Mouse (Mus musculus) embryonic stem cell, embryonic (primary cell): ENCODE data around the gene Nnmt.

Experiments used
- CTCF ChIA-PET, 4 experiments: fragments of 300-600 bp in 2 of 4; fragments of 350-600 bp in 2 of 4; sonication (Branson Sonifier 250); formaldehyde crosslinking; loops; one replicate each; lab custom pipeline; 2022; ENCODE audit warnings: inconsistent platforms in 2 of 4; lab: Charles Lee
- POLR2A ChIA-PET, 4 experiments: fragments of 300-600 bp in 2 of 4; fragments of 350-600 bp in 2 of 4; sonication (Branson Sonifier 250); formaldehyde crosslinking; loops; one replicate each; lab custom pipeline; 2022; ENCODE audit warnings: antibody characterized with exemption in 4 of 4, inconsistent platforms in 1 of 4; lab: Charles Lee

Gene Nnmt

DNA sequence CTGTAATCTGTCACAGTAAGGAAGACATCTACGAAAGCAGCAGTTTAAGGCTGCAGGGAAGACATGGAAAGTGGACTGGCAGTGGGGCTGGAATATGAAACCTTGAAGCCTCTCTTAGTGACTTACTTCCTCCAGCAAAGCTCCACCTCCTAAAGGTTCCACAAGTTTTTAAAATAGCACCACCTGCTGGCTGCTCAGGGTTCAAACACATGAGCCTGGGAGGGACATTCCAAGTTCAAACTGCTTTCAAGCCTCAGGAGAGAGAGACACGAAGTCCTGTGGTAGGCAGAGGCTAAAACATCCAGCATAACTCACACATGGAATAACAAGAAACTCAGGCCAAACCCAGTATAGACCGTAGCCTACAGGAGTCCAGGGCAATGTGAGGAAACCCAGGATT, 39.4 kb upstream of the Nnmt start:
- POLR2A ChIA-PET = interaction anchor here in 2 of 4 experiments (0.5 to 0.9 kb wide), 2 partner anchors 336 to 343 kb away, joined by 3 to 4 read pairs; no protein-coding TSS in a partner anchor

DNA sequence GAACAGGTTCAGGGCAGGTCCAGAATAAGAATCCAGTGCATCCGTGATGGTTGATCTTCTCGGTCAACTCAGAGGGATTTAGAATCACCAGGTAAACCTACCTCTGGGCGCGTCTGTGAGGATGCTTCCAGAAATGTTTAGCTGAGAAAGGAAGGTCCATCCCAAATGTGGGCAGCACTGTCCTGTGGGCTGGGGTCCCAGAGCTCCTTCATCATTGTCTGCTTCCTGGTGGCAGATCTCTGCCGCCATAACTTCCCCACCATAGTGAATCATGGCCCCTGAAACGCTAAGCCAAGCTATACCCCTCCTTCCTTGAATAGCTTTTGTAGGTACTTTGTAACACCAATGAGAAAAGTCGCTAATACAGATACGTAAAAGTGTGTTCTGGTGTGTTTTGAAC, 36.7 kb upstream of the Nnmt start:
- ChIA-PET POLR2A (interaction anchor here in 2 of 4 experiments (0.6 to 1.1 kb wide), 2 partner anchors 27 to 1904 kb away, joined by 3 to 5 read pairs; no protein-coding TSS in a partner anchor), CTCF (no interaction called here)

More for the DNA sequence above, 39.4 kb upstream of the Nnmt start:
- CTCF ChIA-PET = interaction anchor here (0.6 to 8.0 kb wide), 8 partner anchors 12 to 879 kb away, joined by 3 to 58 read pairs (median 7); no protein-coding TSS in a partner anchor

DNA sequence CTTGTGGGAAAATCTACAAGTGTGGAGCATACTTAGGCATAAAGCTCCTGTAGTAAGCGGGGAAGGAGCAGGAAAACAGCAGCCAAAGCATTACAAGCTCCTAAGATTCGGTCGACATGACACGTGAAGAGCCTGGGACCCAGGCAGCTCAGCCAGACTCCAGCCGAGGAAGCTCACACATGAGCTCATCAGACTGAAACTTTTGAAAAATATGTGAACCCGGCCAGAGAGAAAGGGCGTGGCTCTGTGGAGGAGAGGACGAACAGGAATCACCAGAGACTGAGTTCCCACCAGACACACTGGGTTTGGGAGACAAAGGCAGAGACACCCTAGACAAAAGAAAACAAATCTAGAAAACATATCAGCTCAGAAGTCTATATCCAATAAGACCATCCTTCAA, 35.9 kb upstream of the Nnmt start:
- POLR2A ChIA-PET = interaction anchor here in 1 of 4 experiments (0.5 to 1.1 kb wide), 3 partner anchors 28 to 384 kb away, joined by 3 read pairs; partner anchors contain the start of gene Rexo2
- CTCF ChIA-PET = interaction anchor here in 1 of 4 experiments (0.9 kb wide), 1 partner anchor 220 kb away, joined by 4 read pairs; no protein-coding TSS in a partner anchor

DNA sequence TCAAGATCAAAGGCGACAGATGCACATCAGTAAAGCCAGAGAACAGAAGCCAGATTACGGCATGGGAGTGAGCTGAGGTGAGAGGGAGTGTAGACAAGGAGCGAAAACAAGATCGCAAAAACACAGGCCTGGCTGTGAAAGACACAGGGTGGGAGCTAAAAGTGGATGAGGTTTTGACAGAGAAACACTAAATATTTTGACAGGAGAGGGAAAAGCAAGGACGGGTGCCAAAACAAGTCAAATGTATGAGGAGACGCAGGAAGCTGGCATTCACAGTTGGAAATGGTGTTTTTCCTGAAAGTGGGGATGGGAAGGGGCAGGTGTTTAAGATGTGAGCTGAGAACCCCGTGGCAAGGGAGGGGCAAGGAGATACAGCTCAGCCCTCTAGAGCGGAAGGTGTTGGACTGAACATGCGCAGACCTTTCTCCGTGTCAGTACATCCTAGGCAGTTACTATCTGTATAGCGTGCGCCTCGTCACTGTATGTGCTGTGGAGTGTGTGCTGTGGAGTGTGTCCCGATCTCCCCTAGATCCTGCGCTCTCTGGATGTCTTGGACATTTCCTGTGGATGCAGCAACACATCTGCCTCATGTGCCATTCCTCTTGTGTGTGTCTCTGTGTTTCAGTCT, 33.3 kb upstream of the Nnmt start:
- ChIA-PET CTCF (interaction anchor here in 1 of 4 experiments (1.0 kb wide), 1 partner anchor 334 kb away, joined by 3 read pairs; no protein-coding TSS in a partner anchor), POLR2A (interaction anchor here in 2 of 4 experiments (1.0 to 1.1 kb wide), 3 partner anchors 10 to 252 kb away, joined by 3 read pairs; no protein-coding TSS in a partner anchor)

DNA sequence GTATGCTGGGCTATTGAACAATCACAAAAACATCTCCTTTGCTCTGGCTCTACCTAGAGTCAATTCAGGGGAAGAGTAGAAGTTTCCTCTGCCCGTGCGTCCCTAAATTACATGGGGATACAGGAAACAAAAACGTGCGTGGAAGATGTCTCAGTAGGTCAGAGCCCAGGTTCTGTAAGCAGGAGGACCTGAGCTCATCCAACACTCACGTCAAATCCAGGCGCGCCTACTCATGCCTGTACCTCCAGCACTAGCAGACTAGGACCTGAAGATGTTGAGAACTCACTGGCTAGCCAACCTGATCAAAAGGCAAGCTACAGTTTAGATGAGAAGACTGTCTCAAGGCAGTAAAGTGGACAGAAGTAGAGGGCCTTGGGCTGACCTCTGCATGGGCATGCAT, 32.2 kb upstream of the Nnmt start:
- ChIA-PET CTCF (no interaction called here), POLR2A (interaction anchor here in 1 of 4 experiments (1.1 kb wide), 1 partner anchor 11 kb away, joined by 3 read pairs; no protein-coding TSS in a partner anchor)

DNA sequence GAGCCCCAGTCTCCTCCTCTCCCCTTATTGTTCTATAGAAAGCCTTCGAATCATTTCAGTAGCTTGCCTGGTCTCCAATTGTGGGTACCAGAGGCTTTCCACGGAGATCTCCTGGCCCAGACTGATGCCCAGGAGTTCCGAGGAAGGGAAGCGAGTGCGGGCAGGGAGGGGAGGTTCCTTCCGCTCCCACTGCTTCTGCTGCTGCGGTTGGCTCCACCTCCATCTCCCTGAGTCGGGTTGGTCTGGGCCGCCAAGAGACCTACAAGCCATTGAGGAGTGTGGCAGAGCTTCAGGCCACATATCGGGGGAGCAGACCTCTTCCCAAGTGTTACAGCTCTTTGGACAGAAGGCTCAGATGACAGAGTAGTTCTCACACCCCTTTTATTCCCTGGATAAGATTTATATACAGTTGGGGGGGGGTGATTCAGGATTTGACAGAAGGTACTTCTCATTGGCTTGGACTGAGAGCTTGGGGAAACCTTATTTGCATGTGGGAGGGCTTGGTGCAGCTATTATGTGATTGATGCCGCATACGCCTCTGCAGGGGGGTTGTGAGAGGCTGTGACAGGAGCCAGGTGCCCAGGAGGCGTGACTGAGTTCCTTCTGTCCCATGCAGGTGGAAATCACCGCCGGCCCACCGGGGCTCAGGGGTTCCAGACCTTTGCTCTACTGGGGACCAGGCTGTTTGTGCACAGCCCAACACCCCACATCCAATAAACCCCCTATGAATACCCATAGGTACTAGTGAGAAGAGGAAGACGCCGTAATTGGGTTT, 30.8 kb upstream of the Nnmt start:
- CTCF ChIA-PET = interaction anchor here in 3 of 4 experiments (0.6 to 1.2 kb wide), 8 partner anchors 10 to 1975 kb away, joined by 3 to 4 read pairs (median 3); no protein-coding TSS in a partner anchor
- POLR2A ChIA-PET = interaction anchor here in 1 of 4 experiments (1.0 kb wide), 1 partner anchor 17 kb away, joined by 4 read pairs; no protein-coding TSS in a partner anchor

DNA sequence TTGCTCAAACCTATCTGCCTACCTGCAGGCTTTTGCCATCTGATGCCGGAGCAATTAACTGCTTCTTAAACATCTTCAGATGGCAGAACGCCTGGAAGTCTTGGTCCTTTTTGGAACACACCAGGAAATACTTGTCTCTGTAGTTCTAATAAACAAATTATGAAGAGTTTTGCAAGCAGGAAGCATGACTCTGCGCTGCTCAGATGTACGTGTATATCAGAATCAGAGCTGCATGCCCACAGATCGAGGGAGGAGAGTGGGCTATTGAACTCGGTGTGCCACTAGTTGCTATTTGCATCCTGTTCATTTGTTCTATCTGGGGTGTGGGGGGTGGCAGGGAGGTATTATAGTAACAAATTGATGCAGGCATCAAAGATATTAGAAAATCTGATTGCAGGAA, 28.2 kb upstream of the Nnmt start:
- POLR2A ChIA-PET = interaction anchor here in 1 of 4 experiments (0.7 kb wide), 1 partner anchor 279 kb away, joined by 5 read pairs; no protein-coding TSS in a partner anchor
- CTCF ChIA-PET = no interaction called here

DNA sequence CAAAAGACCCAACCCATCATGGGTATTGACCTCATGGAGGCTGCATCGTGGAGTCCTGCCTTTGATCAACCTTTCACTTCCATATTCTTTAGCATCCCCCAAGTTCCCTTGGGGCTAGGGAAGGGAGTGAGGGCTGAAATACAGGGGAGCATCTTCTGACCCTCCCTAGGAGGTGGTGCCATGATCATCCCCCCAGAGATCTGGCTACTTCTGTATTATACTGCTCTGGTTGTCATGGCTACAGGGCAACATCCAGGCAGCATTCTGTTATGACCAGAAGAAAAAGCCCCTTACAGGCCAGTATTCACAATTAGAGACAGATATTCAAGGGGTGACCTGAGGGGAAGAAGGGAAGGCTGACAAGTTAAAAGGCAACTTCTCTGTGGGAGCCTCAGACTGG, 14.3 kb upstream of the Nnmt start:
- ChIA-PET CTCF (interaction anchor here (0.5 to 3.9 kb wide), 24 partner anchors 11 to 1799 kb away, joined by 3 to 25 read pairs (median 4); partner anchors contain the start of genes Nnmt (in 2 of the 4) and Gm5617 (in 1 of the 4)), POLR2A (interaction anchor here in 2 of 4 experiments (0.7 to 2.3 kb wide), 5 partner anchors 14 to 23 kb away, joined by 3 to 11 read pairs (median 3); partner anchors contain the start of gene Nnmt (in 2 of the 2))

DNA sequence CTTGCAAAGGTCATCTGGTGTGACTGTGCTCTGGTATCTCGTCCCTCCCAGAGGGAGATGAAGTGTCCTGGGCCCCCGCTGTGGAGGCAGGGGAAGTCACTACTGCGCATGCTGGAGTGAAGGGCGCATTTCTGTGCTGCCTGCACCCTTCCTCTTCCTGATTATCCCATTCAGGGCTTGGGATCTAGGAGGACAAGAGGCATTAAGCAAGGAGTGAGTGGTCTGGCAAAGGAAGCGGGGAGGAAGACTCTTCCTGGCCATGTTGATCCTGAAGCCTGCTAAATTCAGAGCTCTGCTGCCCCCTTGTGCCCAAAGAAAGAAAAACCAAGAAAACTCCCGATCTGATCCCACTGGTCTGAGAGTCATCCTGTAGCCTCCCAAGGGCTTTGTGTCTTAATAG, 13.6 kb upstream of the Nnmt start:
- POLR2A ChIA-PET = interaction anchor here in 2 of 4 experiments (0.6 to 2.3 kb wide), 8 partner anchors 13 to 1706 kb away, joined by 3 to 11 read pairs (median 3); partner anchors contain the start of genes Nnmt (in 2 of the 2), Gm5617 (in 1 of the 2) and Rbm7 (in 1 of the 2)
- CTCF ChIA-PET = interaction anchor here (0.6 to 3.9 kb wide), 22 partner anchors 10 to 874 kb away, joined by 3 to 25 read pairs (median 3); partner anchors contain the start of genes Nnmt (in 2 of the 4) and Gm5617 (in 1 of the 4)

DNA sequence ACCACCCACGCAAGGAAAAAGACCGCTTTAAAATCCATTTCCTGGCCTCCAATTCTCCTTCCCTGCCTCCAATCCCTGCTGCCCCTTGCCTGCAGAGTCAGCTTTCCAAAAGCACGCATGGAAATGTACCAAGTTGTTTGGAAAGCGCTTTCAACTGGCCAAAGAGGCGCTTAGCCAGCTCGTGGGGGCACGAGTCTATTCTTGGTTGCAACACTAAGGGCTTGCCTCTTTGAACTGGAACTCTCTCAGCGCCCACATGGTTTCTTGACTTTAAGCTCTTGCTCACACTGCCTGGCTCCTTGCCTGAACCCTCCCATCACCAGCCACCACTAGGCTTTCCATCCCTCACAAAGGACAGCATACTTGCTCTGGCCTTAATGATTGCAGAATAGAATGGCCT, 13.2 kb upstream of the Nnmt start:
- ChIA-PET POLR2A (interaction anchor here in 2 of 4 experiments (0.8 to 2.3 kb wide), 4 partner anchors 13 to 123 kb away, joined by 3 to 11 read pairs (median 3); partner anchors contain the start of genes Gm5617 (in 1 of the 2), Nnmt (in 1 of the 2) and Rbm7 (in 1 of the 2)), CTCF (interaction anchor here in 3 of 4 experiments (1.0 to 3.9 kb wide), 10 partner anchors 13 to 351 kb away, joined by 3 to 25 read pairs (median 4); partner anchors contain the start of genes Gm5617 (in 1 of the 3) and Nnmt (in 1 of the 3))

DNA sequence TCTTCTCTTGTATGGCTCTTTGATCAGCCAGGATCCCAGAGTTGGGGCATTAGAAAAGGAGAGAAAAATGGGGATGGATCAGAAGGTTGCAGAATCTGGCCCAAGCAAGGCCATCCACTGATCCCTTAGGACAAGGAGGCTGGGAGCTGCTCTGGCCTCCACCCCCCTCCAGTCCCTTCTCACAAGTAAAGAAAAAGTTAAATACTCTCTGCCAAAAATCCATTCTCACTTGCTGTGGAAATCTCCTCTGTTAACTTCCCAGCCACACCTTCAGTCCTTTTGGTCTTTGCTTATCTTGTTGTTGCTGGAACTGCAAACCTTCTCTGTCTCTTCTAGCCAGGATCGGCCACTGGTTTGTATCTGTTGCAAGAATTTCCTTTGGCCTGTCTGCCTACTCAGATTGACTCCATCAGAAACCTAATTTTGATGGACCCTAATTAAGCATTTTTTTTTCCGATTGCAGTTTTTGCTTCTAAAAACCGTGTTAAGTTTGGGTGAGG, 12.6 kb upstream of the Nnmt start:
- ChIA-PET CTCF (interaction anchor here in 2 of 4 experiments (1.5 to 3.9 kb wide), 6 partner anchors 12 to 351 kb away, joined by 3 to 25 read pairs (median 5); partner anchors contain the start of gene Nnmt (in 1 of the 2)), POLR2A (interaction anchor here in 3 of 4 experiments (0.6 to 2.3 kb wide), 5 partner anchors 10 to 243 kb away, joined by 3 to 11 read pairs (median 4); partner anchors contain the start of genes Gm5617 (in 1 of the 3) and Rbm7 (in 1 of the 3))

DNA sequence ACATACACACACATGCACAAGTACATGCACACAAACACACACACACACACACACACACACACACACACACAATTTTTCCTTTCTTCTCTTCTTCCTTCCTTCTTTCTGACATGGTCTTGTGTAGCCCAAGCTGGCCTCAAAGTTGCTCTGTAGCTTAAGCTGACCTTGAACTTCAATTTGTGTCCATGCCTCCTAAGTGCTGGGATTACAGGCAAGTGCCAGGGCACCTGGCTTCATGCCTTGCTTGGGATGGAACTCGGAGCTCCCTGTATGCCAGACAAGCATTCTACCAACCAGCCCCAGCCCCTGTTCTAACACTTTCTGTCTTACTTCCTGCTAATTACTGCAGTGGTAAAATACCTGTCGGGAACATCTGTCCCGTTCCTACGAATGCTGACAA, 8.3 kb upstream of the Nnmt start:
- POLR2A ChIA-PET = interaction anchor here in 1 of 4 experiments (3.3 kb wide), 1 partner anchor 13 kb away, joined by 10 read pairs; no protein-coding TSS in a partner anchor
- CTCF ChIA-PET = interaction anchor here in 1 of 4 experiments (0.6 kb wide), 1 partner anchor 21 kb away, joined by 5 read pairs; no protein-coding TSS in a partner anchor

DNA sequence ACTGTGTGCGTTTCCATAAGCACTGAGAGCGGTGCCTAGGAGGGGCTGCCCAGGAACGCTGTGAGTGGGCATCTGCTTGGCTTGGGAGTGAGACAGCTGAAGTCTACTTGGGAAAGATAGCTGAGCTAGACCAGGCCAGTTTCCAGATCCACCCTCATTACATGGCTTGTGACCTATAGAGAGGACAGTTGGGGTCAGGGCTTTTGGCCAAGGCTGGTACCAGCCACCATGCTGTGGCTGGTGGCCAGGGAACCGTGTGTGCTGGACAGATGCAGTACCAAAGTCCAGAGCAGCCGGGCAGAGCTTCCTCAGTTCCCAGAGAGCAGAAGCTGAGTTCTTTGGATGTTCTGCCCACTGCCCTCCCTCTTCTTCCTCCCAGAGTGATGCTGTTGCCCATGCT, 7.6 kb upstream of the Nnmt start:
- ChIA-PET CTCF (no interaction called here), POLR2A (interaction anchor here in 1 of 4 experiments (3.3 kb wide), 1 partner anchor 13 kb away, joined by 10 read pairs; no protein-coding TSS in a partner anchor)

DNA sequence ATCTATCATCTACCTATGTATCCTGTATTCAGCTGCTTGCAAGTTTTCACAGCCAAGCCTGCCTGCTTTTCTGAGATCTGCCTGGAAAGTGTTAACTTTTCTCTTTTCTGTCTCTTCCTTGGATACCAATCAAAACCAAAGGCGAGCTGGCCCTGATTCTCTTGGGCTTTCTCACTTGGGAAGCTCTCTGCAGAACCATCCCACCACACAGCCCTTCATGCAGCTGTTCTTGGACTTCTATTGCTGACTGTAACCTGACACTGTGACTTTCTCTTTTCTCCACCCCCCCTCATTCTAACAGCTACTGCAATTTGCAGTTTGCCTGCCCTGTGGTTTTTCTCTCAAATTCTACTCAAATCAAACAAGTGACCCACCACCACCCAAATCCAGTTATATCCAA, 6.1 kb upstream of the Nnmt start:
- ChIA-PET CTCF (no interaction called here), POLR2A (interaction anchor here in 1 of 4 experiments (3.3 kb wide), 1 partner anchor 11 kb away, joined by 10 read pairs; no protein-coding TSS in a partner anchor)

DNA sequence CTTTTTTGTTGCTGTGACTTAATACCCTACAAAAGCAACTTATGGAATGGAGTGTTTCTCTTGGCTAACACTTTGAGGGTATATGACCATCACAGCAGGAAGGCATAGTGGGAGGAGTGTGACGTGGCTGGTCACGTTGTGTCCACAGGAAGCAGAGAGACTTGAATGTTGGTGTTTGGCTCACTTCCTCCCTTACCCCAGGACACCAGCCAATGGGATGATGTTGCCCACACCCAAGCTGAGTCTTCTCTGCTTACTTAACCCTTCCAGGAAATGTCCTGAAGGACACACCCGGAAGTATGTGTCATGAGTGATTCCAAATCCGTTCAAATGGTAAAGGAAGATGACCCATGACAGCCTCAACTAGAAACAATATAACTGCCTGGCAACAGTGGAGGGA, 4.8 kb upstream of the Nnmt start:
- ChIA-PET CTCF (no interaction called here), POLR2A (no interaction called here)

DNA sequence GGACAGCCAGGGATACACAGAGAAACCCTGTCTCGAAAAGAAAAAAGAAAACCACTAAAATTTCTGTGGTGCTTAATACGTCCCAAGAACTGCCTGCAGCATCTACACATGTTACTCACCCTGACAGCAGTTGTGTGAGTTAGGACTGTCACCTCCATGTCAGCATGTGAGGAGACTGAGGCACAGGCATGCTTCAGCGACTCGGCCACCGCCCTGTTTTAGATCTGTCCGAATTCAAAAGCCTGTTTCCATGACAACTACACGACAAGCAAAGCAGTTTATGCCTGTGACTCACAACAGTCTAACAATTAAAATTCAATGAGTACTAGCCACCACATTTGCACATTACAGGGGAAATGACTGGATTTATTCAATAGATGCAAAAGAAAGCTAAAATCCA, 2.5 kb upstream of the Nnmt start:
- CTCF ChIA-PET = interaction anchor here in 1 of 4 experiments (0.7 kb wide), 1 partner anchor 21 kb away, joined by 3 read pairs; no protein-coding TSS in a partner anchor
- POLR2A ChIA-PET = interaction anchor here in 2 of 4 experiments (0.6 to 1.7 kb wide), 4 partner anchors 10 to 19 kb away, joined by 3 to 6 read pairs (median 6); no protein-coding TSS in a partner anchor

DNA sequence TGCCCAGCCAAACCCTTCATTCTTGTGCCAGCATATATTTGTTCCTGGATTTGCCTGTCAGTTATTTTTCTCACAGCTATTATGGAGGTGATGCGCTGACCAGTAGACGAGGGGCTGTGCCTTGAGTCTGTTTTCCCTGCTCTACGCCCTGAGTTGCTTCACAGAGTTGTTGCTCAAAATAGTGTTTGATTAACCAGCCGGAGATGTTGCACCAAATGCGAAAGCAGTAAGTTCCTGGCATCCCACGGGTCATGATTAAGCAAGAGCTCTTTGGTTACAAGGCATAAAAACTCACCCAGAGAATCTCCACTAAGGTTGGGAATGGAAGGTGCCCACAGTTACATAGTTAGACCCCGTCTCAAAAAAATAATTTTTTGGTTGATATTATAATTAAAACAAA, 1.2 kb upstream of the Nnmt start:
- ChIA-PET POLR2A (interaction anchor here in 3 of 4 experiments (0.5 to 2.7 kb wide), 7 partner anchors 9 to 375 kb away, joined by 3 to 14 read pairs (median 6); partner anchors contain the start of genes Gm5617 (in 1 of the 3) and Rbm7 (in 1 of the 3)), CTCF (interaction anchor here in 2 of 4 experiments (1.1 to 2.0 kb wide), 5 partner anchors 10 to 149 kb away, joined by 3 to 9 read pairs (median 4); no protein-coding TSS in a partner anchor)
